Mouse (Mus musculus) heart, postnatal 4 days (tissue): ENCODE measurements around the gene Dusp18. TPM values are rescaled to one million over a fixed set of nuclear protein-coding genes. Genes with fewer than 3 reads are reported as not detected.

Source experiments
- DNase-seq: peaks from one replicate; pipeline ENCODE4 v3.0.0; 2021
- total RNA-seq, 2 experiments: library from RNA; stranded (reverse); gene quantifications; 2 replicates each; pipeline ENCODE4 v1.2.3; 2021

Gene Dusp18
- total RNA-seq, 2 experiments from 2014 or later = 21.5 to 24.4 TPM

DNA sequence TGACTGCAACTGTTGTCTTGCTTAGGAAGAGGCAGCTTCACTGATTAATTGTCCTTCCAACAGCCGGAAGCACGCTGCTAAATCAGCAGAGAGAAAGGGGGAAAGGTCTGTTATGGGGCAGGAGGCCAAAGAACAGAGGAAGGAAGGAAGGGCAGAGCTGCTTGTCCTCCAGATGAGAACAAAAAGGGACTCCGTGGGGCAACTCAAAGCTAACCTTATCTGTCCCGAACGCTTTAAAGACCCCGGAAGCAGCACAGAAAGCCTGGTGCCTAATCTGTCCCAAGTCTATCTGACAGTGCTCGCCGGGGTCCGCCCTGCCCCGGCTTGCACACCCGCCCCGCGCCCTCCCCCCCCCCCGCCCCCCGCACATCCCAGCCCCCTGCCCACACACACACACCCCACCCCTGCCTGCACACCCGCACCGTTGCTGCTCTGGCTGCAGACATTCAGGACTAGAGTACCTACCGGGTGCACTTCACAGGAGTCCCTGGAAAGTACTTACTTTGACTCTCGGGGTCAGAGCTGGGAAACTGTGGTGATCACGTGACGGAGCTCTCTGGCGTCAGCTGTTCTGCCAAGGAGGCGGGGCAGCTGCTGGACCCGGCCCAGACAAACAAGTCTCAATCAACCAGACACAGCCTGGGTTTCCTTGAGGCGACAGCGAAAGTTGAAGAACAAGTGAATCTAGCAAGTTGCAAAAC is 36.6 kb downstream of the Dusp18 start, which contains the start of gene Tcn2:
Gene Tcn2 (minus strand): TSS at position 649 of the 701 bp plus-strand sequence.
- DNase-seq = peak; percentile 87

DNA sequence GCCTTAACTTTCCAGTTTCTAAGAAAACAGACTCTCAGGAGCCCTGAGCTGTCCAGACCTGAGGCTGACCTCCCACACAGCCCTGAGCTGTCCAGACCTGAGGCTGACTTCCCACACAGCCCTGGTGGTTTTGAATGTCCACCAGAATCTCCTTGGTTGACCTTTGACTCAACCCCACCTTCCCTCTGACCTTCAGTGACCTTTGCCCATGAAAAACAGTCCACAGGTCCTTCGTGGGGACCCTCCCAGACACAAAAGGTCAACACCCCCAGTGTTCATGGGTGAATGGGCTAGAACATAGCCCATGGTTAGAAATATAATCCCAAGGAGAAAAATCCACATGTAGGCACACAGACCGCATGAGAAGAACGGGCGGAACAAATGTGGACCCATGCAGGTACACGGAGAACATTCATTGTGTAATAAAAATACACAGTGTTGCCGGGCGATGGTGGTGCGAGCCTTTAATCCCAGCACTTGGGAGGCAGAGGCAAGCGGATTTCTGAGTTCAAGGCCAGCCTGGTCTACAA is 38.8 kb downstream of the Dusp18 start:
- no peak for DNase-seq

DNA sequence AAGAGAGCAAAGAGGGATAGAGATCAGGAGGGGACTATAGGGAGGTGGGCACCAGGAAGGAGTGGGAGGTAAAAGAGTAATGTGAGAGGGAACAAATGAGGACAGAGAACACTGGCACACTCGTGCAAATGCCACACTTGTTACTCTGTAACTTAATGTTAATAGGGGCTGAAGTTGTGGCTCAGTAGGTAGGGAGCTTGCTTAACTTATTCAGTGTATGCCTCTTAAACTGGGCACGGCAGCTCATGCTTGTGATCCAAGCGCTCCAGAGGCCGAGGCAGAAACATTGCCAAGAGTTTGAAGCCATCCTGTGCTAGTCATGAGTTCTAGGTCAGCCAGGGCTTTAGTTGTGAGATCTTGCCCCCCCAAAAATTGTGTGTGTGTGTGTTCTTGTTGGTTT is 40.1 kb downstream of the Dusp18 start:
- no peak for DNase-seq

DNA sequence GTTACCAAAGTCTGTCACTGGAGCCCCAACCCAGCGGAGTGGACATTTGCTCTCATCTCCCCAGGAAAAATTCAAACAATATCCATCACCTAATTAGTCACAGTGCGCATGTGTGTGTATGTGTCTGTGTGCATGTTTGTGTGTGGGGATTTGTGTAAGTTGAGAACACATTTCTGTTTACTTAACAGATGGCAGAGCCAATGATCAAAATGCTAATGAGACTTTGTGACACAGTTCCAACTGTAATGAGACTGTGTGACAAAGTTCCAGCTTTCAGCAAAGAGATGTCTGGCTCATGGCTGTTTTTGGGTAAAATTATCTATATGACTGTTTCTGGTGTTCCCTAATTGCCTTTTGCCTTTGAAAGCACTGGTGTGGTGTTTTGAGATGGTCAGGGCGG is 41.3 kb downstream of the Dusp18 start:
- DNase-seq = no peak

DNA sequence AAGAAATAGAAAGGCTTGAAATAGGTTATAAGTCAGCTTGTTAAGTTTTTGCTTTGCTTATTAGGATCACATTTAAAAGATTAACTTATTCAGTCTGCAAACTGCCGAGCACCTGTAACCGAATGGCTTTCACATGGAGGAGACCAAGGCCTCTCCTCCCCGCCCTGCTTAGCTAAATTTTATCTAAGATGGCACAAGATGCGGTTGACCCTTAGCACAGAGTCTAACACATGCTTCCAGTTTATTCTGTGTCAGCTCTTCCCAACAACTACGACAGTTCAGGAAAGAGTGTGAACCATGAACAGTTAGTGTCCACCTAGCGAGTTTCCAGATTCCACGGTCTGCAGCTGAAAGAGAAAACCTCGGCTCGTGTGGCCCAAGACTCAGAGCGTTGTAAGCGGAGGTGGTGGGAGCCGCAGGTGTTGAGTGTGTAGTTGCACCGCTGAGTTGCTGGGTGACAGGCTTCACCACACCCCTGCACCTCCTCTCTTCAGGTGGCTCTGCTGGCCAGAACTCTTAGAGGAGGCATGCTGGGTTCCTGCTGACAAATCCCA is 42.4 kb downstream of the Dusp18 start:
- DNase-seq = no peak

DNA sequence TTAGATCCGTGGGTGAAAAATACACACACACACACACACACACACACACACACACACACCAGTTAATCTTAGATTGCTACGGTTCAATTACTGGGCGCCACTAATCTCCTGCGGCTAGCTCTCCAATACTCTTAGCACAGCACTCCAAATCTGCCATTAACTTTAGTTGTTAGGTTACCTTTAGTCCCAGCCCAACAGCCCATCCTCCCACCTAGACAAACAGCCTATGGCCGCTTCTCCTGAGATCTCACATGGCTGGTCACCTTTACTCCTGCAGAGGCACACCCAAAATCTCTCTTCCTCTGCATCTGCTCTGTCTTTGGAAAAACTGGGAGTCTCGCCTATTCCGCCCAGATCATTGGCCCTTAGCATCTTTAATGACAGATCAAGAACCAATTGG is 46.3 kb downstream of the Dusp18 start:
- peak; percentile 1 for DNase-seq

DNA sequence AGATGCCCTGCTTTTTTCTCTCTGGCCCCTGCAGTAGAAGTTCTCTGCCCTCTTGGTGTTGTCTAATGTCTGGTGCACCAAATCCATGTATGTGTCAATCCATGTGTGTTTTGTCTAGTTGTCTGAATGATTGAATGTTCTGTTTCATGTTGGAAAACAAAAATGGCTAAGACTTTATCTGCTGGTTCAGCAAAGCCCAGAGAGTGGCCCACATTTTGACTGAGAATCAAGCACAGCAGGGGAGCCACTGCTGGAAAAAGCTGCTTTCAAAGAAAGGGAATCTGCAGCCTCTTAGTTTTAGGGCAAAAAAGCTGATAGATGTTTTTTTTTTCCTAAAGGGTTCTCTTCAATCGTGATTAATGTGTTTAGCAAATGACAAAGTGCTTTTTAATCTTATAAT is 51.3 kb downstream of the Dusp18 start:
- DNase-seq = no peak

Other genes with a start within 250 kb of the Dusp18 start
- gene Morc2a, start 246.0 kb upstream of the Dusp18 start, total RNA-seq = 10 to 100 TPM; 34.7 to 42.4 TPM
- gene Osbp2, start 31.3 kb upstream of the Dusp18 start, total RNA-seq = 1 to 10 TPM; 5.4 to 6.1 TPM
- gene 4921536K21Rik, start 142 bp upstream of the Dusp18 start, total RNA-seq = under 1 TPM; 0.14 to 0.17 TPM
- 1 to 10 TPM; 3.6 to 4.0 TPM for gene Slc35e4, start 19.4 kb downstream of the Dusp18 start, total RNA-seq
- 10 to 100 TPM; 38.8 to 40.6 TPM for gene Tcn2, start 36.9 kb downstream of the Dusp18 start, total RNA-seq
- gene Pes1, start 68.7 kb downstream of the Dusp18 start, total RNA-seq = 10 to 100 TPM; 41.0 to 42.0 TPM
- not detected for gene 4930556J24Rik, start 81.5 kb downstream of the Dusp18 start, total RNA-seq
- gene Gal3st1, start 88.4 kb downstream of the Dusp18 start, total RNA-seq = under 1 TPM; 0.14 to 0.23 TPM
- gene Sec14l4, start 136.2 kb downstream of the Dusp18 start, total RNA-seq = not detected
- not detected for gene Sec14l3, start 169.6 kb downstream of the Dusp18 start, total RNA-seq
- 10 to 100 TPM; 46.3 to 52.0 TPM for gene Mtfp1, start 200.2 kb downstream of the Dusp18 start, total RNA-seq
- 1 to 10 TPM in 1 of 2 experiments, under 1 TPM in 1; 0.91 to 1.1 TPM for gene Sec14l2, start 228.2 kb downstream of the Dusp18 start, total RNA-seq
- gene Rnf215, start 240.0 kb downstream of the Dusp18 start, total RNA-seq = 10 to 100 TPM; 17.5 to 18.3 TPM